Mouse (Mus musculus) urinary bladder, postnatal 14 days (tissue): Measurements from ENCODE around the gene Selenow.

Source experiments
- DNase-seq: peaks from one replicate; pipeline ENCODE4 v3.0.0; 2021; ENCODE audit warnings: low spot score

Gene Selenow

DNA sequence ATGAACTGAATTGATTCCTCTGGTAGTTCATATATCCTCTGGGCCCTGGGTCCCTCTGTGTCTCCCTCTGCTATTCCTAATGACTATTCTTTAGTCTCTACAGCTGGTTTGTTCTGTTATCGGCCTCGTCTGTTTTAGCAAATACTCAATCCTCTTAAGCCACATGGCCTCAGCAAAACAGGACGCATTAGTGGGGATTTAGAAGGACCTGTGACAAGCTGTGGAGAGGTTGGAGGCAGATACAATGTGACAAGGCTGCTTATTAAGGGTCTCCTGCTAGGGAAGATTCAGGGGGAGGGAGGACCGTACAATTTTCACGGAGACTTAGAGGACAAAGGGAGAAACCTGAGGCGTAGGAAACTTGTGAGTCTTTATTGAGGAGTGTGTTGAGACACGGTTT is 16.3 kb downstream of the Selenow start:
- no peak for DNase-seq

- DNase-seq: no peak
These were observed 20.7 kb downstream of the Selenow start for GRCm38 (mm10) chr7:15901366-15902048.

DNA sequence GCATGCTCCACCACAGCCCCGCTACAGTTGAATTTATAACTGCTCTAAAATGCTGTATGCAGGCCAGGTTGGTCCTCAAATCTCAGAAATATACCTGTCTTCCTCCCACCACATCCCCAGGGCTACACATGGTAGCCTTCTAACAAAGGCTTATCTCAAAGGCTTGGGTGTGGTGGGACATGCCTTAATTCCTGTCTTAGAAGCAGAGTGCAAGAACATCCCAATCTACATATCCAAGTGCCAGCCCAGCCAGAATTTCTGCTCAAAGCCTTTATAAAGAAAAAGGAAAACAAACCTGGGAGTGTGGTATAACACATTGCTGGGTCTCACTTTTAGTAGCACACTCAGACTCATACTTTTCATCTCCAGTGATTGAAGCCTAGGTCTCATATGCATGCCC is 28.0 kb downstream of the Selenow start:
- no peak for DNase-seq

DNA sequence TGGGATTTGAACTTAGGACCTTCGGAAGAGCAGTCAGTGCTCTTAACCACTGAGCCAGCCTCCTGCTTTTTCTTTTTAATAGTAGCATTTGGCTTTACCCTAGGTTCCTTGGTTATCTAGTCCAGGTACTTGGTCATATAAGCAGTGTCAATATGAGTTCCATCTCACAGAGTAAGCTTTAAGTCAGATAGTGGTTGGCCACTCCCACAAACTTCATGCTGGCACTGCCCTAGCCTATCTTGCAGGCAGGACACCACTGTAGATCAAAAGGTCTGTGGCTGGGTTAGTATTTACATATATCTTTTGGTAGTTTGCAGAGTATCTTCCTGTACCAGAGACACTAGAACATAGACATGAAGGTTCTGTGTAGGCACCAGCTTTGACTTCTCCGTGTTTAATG is 38.1 kb downstream of the Selenow start:
- DNase-seq: no peak

GRCm38 (mm10) chr7:15882317-15882716 is 39.9 kb downstream of the Selenow start, which contains the start of gene Crxos:
Gene Crxos (plus strand): TSS chr7:15882617.
- DNase-seq: no peak

DNA sequence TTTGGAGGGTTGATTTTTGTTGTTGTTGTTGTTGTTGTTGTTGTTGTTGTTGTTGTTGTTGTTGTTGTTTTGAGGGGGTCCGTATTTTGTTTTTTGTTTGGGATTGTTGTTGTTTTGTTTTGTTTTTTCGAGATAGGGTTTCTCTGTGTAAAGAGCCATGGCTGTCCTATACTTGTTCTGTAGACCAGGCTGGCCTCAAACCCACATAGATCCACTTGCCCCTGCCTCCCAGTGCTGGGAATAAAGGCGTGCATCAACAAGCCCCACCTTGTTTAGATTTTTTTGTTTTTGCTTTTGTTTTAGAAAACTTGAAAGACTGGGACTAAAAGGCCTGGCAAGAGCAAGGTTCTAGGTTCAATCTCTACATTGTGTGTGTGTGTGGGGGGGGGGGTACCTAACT is 40.4 kb downstream of the Selenow start:
- DNase-seq: no peak

GRCm38 (mm10) chr7:15881388-15881787 is 40.8 kb downstream of the Selenow start:
- no peak for DNase-seq

DNA sequence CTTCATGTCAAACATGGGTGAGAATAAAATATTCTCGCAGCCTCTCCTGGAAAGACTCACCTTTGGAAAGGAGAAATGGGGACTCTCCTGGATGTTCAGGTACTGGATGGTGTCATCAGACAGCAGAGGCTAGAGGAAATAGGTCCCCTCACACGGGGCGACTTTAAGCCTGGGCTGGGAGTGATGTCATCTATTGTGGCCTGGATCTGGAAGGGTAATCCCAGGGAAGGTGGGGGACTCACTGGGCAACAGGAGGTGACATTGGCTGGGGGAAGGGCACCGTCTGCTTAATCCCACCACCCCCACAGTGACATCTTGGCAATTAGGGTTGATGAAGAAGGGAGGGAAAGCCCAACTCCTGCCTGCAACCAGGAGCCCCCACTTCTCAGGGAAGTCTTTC is 42.4 kb downstream of the Selenow start, which contains the start of gene Crx:
TSS of gene Crx (minus strand) at position 213 of the 400 bp plus-strand sequence.
- DNase-seq: no peak
